Mouse (Mus musculus) erythroblast, embryonic 14.5 days (primary cell): ENCODE measurements around the gene Prkab2.

Experiments
- GATA1 ChIP-seq: IDR thresholded peaks from 2 replicates; pipeline ENCODE4 v1.6.1; 2012; ENCODE audit warnings: low read length, inconsistent platforms, mixed read lengths
- TAL1 ChIP-seq: IDR thresholded peaks from 3 replicates; pipeline ENCODE4 v1.6.1; 2012; ENCODE audit warnings: low read length, inconsistent platforms, mixed read lengths

DNA sequence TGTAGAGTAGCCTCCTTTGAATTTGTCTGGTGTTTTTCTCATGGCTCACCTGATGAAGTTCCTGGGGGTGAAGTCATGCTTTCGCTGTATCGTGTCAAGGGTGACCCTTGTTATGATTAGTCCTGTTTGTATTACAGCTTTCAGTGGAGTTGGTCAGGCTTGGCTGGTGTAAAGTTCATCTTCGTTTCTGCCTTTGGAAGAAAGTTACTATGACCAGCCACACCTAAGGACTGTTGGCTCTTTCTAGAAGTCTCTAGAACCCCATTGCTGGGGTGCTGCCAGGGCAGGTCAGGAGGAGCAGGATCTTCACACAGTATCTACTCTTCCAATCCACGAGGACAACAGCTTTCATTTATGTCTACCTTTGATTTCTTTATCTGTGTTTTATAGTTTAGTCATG lies 24.5 kb upstream of the Prkab2 start:
- no peak for TF ChIP-seq GATA1
- TF ChIP-seq TAL1, result no peak
